Mouse (Mus musculus) stomach, adult 2 months (tissue): ENCODE data around the gene Zfp583. TPM values are rescaled to one million over a fixed set of nuclear protein-coding genes. Genes with fewer than 3 reads are reported as not detected.

Experiments
- polyA plus RNA-seq: library from polyadenylated mRNA; depleted of rRNA; stranded (reverse); fragments of >200 nt; gene quantifications from 2 replicates; pipeline ENCODE4 v1.2.3, GENCODE M21; 2012; rRNA removed

The Zfp583 gene
- 0.09 TPM in 1 of 2 replicates, not detected in the other for polyA plus RNA-seq

DNA sequence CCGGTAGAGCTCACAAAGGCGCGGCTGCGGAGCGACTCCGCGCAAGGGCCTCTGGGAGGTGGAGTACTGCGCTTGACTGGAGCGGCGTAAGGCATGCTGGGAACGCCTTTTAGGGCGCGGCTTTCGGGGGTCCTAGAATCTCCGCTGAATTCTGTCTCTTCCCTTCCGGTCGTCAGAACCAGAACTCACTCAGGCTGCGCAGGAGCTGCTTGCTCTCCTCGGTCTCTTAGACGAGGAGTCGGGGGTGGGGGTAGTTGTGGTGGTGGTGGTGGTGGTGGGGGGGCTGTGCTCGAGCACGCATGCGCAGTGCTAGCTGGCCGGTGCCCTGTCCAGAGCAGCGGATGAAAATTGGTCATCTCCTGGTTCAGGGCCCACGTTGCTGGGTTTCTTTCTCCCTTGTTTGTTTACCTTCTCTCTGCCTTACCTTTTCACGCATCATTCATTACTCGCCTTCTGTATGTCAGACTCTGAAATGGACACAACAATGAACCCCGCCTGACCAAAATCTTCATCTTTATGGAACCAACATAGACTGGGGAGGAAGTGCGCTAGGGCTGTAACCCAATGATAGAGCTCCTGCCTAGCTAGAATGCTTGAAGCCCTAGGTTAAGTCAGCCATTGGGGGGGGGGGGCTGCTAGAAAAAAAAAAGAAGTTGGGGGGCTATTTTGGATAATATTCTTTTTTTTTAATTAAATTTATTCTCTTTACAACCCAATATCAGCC, at the start of gene Zfp583:
Gene Zfp583 (minus strand): TSS at position 53 of the 724 bp plus-strand sequence.

DNA sequence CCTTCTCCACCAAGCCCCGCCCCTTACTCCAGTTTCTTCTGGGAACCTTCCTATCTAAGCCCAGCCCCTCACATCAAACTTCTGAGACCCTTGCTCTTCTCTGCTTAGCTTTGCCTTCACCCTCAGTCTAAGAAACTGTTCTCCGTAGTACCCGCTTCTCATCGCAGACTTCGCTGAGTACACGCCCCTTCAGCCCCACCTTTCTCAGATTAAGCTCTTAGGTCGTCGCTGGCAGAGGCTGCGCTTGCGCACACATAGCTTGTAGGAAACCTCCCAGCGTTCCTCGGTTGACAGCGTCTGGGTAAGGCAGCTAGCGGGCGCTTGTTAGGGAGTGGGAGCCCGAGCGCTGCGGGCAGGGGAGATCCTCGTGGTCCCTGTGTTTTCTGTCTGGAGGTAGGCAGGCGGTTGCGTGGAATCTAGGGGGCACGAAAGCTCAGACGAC, 32.0 kb upstream of the Zfp583 start, which contains the start of gene Zfp78:
Gene Zfp78 (plus strand): TSS at position 234 of the 442 bp plus-strand sequence.

DNA sequence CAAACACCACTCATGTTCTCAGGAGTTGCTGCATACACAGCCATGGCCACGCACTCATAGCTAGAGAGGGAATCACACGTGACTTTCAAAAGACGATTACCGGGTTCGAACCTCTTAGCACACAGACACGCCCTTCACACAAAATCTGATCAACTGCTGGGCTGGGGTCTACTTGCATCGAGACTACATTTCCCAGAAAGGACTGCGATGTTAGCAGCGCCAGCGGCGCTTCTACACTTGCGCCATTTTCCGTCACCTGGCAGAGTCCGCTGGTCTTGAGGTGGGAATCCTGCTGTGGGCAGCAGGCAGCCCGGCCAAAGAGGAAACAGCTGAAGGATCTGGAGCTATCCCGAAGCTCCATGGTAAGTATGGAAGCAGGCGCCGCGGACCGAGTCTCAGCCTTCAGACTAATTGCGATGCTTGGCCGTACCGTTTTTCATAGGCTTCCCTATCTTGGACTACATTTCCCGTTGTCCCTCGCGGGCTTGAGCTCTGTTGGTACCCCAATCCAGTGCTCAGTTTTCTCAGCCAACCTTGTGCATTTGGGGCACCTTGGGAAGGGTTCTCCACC, 12.5 kb upstream of the Zfp583 start, which contains the start of gene Gm3854:
Gene Gm3854 (plus strand): TSS at position 259 of the 571 bp plus-strand sequence.

DNA sequence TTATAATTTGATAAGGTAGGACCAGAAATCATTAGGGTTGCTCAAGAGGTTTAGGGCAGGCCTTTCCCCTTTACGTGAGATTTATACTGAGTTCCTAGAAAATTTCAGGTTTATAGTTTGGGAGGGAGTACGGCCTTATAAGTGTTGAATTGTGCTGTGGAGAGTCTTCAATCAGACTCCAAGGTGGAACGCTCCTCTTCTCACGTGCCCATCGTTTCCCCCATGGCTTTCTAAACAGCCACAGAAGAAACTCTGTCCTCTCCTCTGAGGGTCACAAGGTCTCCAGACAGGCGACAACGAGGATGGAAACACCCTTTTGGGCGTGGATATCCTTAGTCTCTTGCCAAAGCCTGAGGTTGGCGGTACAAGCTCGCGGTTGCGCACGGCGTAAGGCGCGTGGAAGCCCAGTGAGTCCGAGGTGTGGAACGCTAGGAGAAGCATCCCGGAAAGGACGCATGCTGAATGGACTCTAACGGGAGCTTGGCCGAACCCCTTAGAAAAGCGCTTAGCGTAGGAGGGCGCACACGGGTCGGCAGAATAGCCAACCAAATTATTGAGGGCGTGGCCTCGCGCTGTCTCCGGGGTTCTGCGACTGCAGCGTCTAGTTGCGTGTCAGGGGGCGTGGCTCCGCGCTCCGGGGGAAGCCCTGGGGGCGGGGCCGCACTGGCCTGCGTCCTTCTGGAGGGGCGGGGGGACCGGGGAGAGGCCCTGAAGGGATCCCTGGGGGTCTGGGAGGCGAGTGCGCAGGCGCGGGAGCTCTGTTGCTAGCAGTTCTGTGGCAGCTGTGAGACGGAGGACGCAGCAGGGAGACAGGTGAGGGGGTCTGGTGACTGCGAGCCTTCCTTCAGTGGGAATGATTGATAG, 45.0 kb downstream of the Zfp583 start, which contains the start of gene Zfp667:
Gene Zfp667 (plus strand): TSS at position 738 of the 864 bp plus-strand sequence.

Other genes starting within 250 kb of the Zfp583 start
- 22.2 and 29.0 TPM in 2 replicates for gene Zfp787, start 175.3 kb downstream of the Zfp583 start, polyA plus RNA-seq
- gene Zfp444, start 159.1 kb downstream of the Zfp583 start, polyA plus RNA-seq, result 12.4 and 21.2 TPM in 2 replicates
- gene Galp, start 134.2 kb downstream of the Zfp583 start, polyA plus RNA-seq, result not detected in 2 replicates
- gene Zscan5b, start 109.0 kb downstream of the Zfp583 start, polyA plus RNA-seq, result not detected in 2 replicates
- gene Epp13, start 78.6 kb downstream of the Zfp583 start, polyA plus RNA-seq, result 1.3 TPM in 1 of 2 replicates, not detected in the other
- 0.05 and 0.12 TPM in 2 replicates for gene Zfp667, start 44.7 kb downstream of the Zfp583 start, polyA plus RNA-seq
- not detected in 2 replicates for gene Gm3854, start 12.5 kb upstream of the Zfp583 start, polyA plus RNA-seq
- 0.01 TPM in 1 of 2 replicates, not detected in the other for gene Zfp78, start 32.0 kb upstream of the Zfp583 start, polyA plus RNA-seq
- gene Zfp28, start 52.0 kb upstream of the Zfp583 start, polyA plus RNA-seq, result 0.17 and 0.54 TPM in 2 replicates
- gene Smim17, start 67.4 kb upstream of the Zfp583 start, polyA plus RNA-seq, result not detected in 2 replicates
- gene Gm20715, start 79.0 kb upstream of the Zfp583 start, polyA plus RNA-seq, result not detected in 2 replicates
- gene Olfr1344, start 107.4 kb upstream of the Zfp583 start, polyA plus RNA-seq, result not detected in 2 replicates
- gene Olfr1336, start 124.9 kb upstream of the Zfp583 start, polyA plus RNA-seq, result not detected in 2 replicates
- gene Olfr1346, start 135.8 kb upstream of the Zfp583 start, polyA plus RNA-seq, result not detected in 2 replicates
- gene Olfr5, start 155.7 kb upstream of the Zfp583 start, polyA plus RNA-seq, result not detected in 2 replicates
- not detected in 2 replicates for gene Olfr1347, start 168.5 kb upstream of the Zfp583 start, polyA plus RNA-seq
- not detected in 2 replicates for gene Olfr1348, start 177.5 kb upstream of the Zfp583 start, polyA plus RNA-seq
- gene Olfr1349, start 191.7 kb upstream of the Zfp583 start, polyA plus RNA-seq, result not detected in 2 replicates
- gene Olfr1350, start 233.6 kb upstream of the Zfp583 start, polyA plus RNA-seq, result not detected in 2 replicates